Mouse (Mus musculus): Measurements from ENCODE around the gene Galns. TPM values are rescaled to one million over a fixed set of nuclear protein-coding genes. Genes with fewer than 3 reads are reported as not detected.

The Galns gene
- polyA plus RNA-seq, 1 experiment from 2014 or later = 4.5 TPM

GRCm38 (mm10) chr8:122625811-122626210 lies 14.5 kb upstream of the Galns start:
- no peak overlapping the region for H3K9ac ChIP-seq (ENCODE audit: low read length)
- H3K9me3 ChIP-seq (ENCODE audit: control insufficient read depth, low read length) = no peaks in the 10 kb centered on the region
- 82% methylated on average over 9 of the region's 9 CpGs for WGBS
- H3K4me2 ChIP-seq (ENCODE audit: low read depth, low read length, severe bottlenecking) = no peak overlapping the region
- H3K27ac ChIP-seq (ENCODE audit: low read depth, low read length) = no peak overlapping the region
- H3K4me1 ChIP-seq (replicated peaks; ENCODE audit: control insufficient read depth, insufficient read depth, low read length) = peaks cover 4% of the 10 kb centered on the region; the same call in 1 of the 2 replicates
- no peak for ATAC-seq (replicated peaks; ENCODE audit: low FRiP score)
- no peak overlapping the region for H3K4me3 ChIP-seq (ENCODE audit: low read depth, low read length)
- no peak for DNase-seq (ENCODE audit: low spot score)
- no peaks in the 10 kb centered on the region for H3K27me3 ChIP-seq (ENCODE audit: control insufficient read depth, insufficient read depth, low read length)
- H3K36me3 ChIP-seq (ENCODE audit: control insufficient read depth, insufficient read depth, low read length) = no peaks in the 10 kb centered on the region

DNA sequence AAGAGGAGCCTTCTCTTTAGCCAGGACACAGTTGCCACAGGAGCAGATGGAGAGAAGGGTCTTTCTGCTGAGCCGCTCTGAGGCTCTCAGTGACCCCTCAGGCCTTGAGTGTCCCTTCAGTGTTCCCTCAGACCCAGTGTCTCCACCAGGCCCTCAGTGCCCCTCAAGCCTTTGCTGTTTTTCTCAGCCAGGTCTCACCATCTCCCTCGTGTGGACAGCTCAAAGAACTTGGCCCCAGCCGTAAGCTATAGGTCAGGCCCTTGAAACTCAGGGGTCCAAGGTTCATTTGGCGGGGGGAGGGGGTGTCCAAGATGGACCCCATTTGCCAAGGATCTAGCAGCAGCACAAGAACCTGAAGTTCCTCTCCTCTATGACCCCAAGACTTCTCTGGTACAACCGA lies 13.4 kb upstream of the Galns start:
- H3K27me3 ChIP-seq (ENCODE audit: control insufficient read depth, insufficient read depth, low read length) = no peaks in the 10 kb centered on the region
- no peak overlapping the region for H3K4me3 ChIP-seq (ENCODE audit: low read depth, low read length)
- no peak overlapping the region for H3K27ac ChIP-seq (ENCODE audit: low read depth, low read length)
- 75% methylated on average over 5 of the region's 5 CpGs for WGBS
- no peak overlapping the region for H3K4me2 ChIP-seq (ENCODE audit: low read depth, low read length, severe bottlenecking)
- H3K9ac ChIP-seq (ENCODE audit: low read length) = no peak overlapping the region
- H3K9me3 ChIP-seq (ENCODE audit: control insufficient read depth, low read length) = no peaks in the 10 kb centered on the region
- H3K36me3 ChIP-seq (ENCODE audit: control insufficient read depth, insufficient read depth, low read length) = no peaks in the 10 kb centered on the region
- DNase-seq (ENCODE audit: low spot score) = no peak
- ATAC-seq (replicated peaks; ENCODE audit: low FRiP score) = no peak
- no peaks in the 10 kb centered on the region for H3K4me1 ChIP-seq (replicated peaks; ENCODE audit: control insufficient read depth, insufficient read depth, low read length)

GRCm38 (mm10) chr8:122623844-122624642 lies 12.8 kb upstream of the Galns start:
- no peak for ATAC-seq (replicated peaks; ENCODE audit: low FRiP score)
- no peak overlapping the region for H3K27ac ChIP-seq (ENCODE audit: low read depth, low read length)
- H3K4me1 ChIP-seq (replicated peaks; ENCODE audit: control insufficient read depth, insufficient read depth, low read length) = no peaks in the 10 kb centered on the region
- no peaks in the 10 kb centered on the region for H3K27me3 ChIP-seq (ENCODE audit: control insufficient read depth, insufficient read depth, low read length)
- DNase-seq (ENCODE audit: low spot score) = no peak
- H3K4me3 ChIP-seq (ENCODE audit: low read depth, low read length) = no peak overlapping the region
- no peak overlapping the region for H3K9ac ChIP-seq (ENCODE audit: low read length)
- H3K4me2 ChIP-seq (ENCODE audit: low read depth, low read length, severe bottlenecking) = no peak overlapping the region
- no peaks in the 10 kb centered on the region for H3K36me3 ChIP-seq (ENCODE audit: control insufficient read depth, insufficient read depth, low read length)
- H3K9me3 ChIP-seq (ENCODE audit: control insufficient read depth, low read length) = no peaks in the 10 kb centered on the region
- WGBS = 90% methylated on average over 17 of the region's 17 CpGs

GRCm38 (mm10) chr8:122622727-122623126 lies 11.5 kb upstream of the Galns start, which contains the start of gene Pabpn1l:
Gene Pabpn1l, minus strand, starts transcription at chr8:122622739.
- ATAC-seq (replicated peaks; ENCODE audit: low FRiP score) = no peak

GRCm38 (mm10) chr8:122620446-122620845 lies 9.2 kb upstream of the Galns start:
- 42% methylated on average over 5 of the region's 5 CpGs for WGBS
- Histone ChIP-seq H3K9me3 (ENCODE audit: control insufficient read depth, low read length) (no peaks in the 10 kb centered on the region), H3K4me1 (replicated peaks; ENCODE audit: control insufficient read depth, insufficient read depth, low read length) (no peaks in the 10 kb centered on the region), H3K4me3 (ENCODE audit: low read depth, low read length) (no peak overlapping the region), H3K27ac (ENCODE audit: low read depth, low read length) (no peak overlapping the region), H3K36me3 (ENCODE audit: control insufficient read depth, insufficient read depth, low read length) (no peaks in the 10 kb centered on the region), H3K9ac (ENCODE audit: low read length) (no peak overlapping the region), H3K27me3 (ENCODE audit: control insufficient read depth, insufficient read depth, low read length) (no peaks in the 10 kb centered on the region), H3K4me2 (ENCODE audit: low read depth, low read length, severe bottlenecking) (no peak overlapping the region)
- DNase-seq (ENCODE audit: low spot score) (no peak), ATAC-seq (replicated peaks; ENCODE audit: low FRiP score) (no peak)

More at GRCm38 (mm10) chr8:122622727-122623126, 11.5 kb upstream of the Galns start, which contains the start of gene Pabpn1l:
- Histone ChIP-seq H3K4me1 (replicated peaks; ENCODE audit: control insufficient read depth, insufficient read depth, low read length) (no peaks in the 10 kb centered on the region), H3K4me3 (ENCODE audit: low read depth, low read length) (no peak within 1 kb of the TSS), H3K9me3 (ENCODE audit: control insufficient read depth, low read length) (no peaks in the 10 kb centered on the region), H3K9ac (ENCODE audit: low read length) (no peak within 1 kb of the TSS), H3K27ac (ENCODE audit: low read depth, low read length) (no peak within 1 kb of the TSS), H3K27me3 (ENCODE audit: control insufficient read depth, insufficient read depth, low read length) (no peaks in the 10 kb centered on the region), H3K4me2 (ENCODE audit: low read depth, low read length, severe bottlenecking) (no peak within 1 kb of the TSS), H3K36me3 (ENCODE audit: control insufficient read depth, insufficient read depth, low read length) (no peaks in the 10 kb centered on the region)
- 63% methylated on average over 6 of the region's 6 CpGs for whole genome bisulfite sequencing
- DNase-seq (ENCODE audit: low spot score) = no peak

DNA sequence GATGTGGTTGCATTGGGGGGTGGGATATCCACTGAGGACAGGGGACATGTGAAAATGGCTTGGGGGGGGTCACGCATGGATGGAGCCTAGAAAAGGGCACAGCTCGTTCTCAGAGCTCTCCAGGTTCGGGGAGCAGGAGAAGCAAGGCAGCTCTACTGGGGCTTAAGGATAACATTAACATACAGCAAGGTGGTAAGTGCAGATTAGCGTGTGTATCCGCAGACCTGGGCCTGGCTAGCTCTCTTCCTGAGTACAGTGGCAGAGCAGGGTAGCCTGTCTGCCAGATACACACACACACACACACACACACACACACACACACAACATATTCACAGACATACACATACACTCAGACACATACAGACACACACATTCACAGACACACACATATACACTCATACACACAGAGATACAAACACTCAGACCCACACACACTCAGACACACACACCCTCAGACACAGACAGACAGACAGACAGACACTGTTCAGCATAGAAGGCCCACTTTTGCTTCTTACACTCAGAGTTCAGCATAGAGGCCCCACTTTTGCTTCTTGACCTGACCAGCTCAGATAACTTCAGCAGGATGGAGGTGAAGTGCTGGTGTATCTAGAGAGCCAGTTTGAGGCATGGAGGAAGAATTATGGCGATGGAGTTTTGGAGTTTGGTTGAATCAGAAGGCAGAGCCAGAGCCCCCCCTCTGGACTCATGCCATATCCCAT lies 7.6 kb upstream of the Galns start:
- Histone ChIP-seq H3K36me3 (ENCODE audit: control insufficient read depth, insufficient read depth, low read length) (no peaks in the 10 kb centered on the region), H3K9ac (ENCODE audit: low read length) (no peak overlapping the region), H3K9me3 (ENCODE audit: control insufficient read depth, low read length) (no peaks in the 10 kb centered on the region), H3K4me3 (ENCODE audit: low read depth, low read length) (no peak overlapping the region), H3K4me1 (replicated peaks; ENCODE audit: control insufficient read depth, insufficient read depth, low read length) (no peaks in the 10 kb centered on the region), H3K27me3 (ENCODE audit: control insufficient read depth, insufficient read depth, low read length) (no peaks in the 10 kb centered on the region), H3K27ac (ENCODE audit: low read depth, low read length) (no peak overlapping the region), H3K4me2 (ENCODE audit: low read depth, low read length, severe bottlenecking) (no peak overlapping the region)
- 75% methylated on average over 6 of the region's 6 CpGs for WGBS
- ATAC-seq (replicated peaks; ENCODE audit: low FRiP score) = no peak
- DNase-seq (ENCODE audit: low spot score) = no peak

- Histone ChIP-seq H3K4me3 (ENCODE audit: low read depth, low read length) (no peak overlapping the region), H3K9ac (ENCODE audit: low read length) (no peak overlapping the region), H3K4me2 (ENCODE audit: low read depth, low read length, severe bottlenecking) (no peak overlapping the region), H3K27me3 (ENCODE audit: control insufficient read depth, insufficient read depth, low read length) (no peaks in the 10 kb centered on the region), H3K4me1 (replicated peaks; ENCODE audit: control insufficient read depth, insufficient read depth, low read length) (no peaks in the 10 kb centered on the region), H3K27ac (ENCODE audit: low read depth, low read length) (no peak overlapping the region), H3K9me3 (ENCODE audit: control insufficient read depth, low read length) (no peaks in the 10 kb centered on the region), H3K36me3 (ENCODE audit: control insufficient read depth, insufficient read depth, low read length) (no peaks in the 10 kb centered on the region)
- no peak; the same call in 1 of the 2 replicates for ATAC-seq (replicated peaks; ENCODE audit: low FRiP score)
- peak; percentile 88 for DNase-seq (ENCODE audit: low spot score)
- 39% methylated on average over 5 of the region's 7 CpGs for WGBS
Measured at GRCm38 (mm10) chr8:122617947-122618546, 6.8 kb upstream of the Galns start.

DNA sequence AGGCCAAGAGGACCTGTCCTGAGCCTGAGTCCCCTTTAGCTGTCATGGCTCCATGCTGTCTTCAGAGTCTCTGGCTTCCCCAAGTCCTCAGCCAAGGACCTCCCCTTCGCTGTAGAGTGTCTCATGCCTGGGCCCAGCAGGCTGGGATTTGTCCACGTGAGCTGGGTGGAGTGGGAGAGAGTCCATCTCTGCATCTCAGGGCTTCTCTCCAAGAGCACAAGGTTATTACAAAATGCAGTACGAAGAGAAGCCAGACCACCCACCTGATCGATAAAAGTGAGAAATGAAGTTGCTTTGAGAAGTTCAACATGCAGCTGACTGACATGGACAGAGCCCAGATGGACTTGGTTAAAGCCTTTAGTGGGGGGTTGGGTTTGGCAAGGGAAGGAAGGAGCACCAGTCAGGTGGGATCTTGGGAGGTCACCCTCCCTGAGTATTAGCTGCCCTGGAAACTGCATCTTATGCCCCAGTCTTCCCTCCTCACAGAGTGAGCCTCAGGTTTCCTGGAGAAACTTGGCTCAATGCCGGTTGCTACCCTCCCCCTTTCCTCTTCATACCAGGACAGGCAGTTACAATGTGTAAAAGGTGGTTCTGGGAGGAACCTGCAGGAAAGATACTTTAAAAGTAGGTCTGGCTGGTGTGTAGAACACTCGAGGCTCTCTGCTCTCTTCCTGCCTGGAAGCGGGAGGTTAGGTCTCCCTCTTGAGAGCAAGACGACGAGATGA lies 5.1 kb upstream of the Galns start:
- no peak overlapping the region for H3K4me2 ChIP-seq (ENCODE audit: low read depth, low read length, severe bottlenecking)
- H3K4me1 ChIP-seq (replicated peaks; ENCODE audit: control insufficient read depth, insufficient read depth, low read length) = peaks cover 5% of the 10 kb centered on the region; the same call in 1 of the 2 replicates
- H3K9ac ChIP-seq (ENCODE audit: low read length) = no peak overlapping the region
- no peak overlapping the region for H3K4me3 ChIP-seq (ENCODE audit: low read depth, low read length)
- ATAC-seq (replicated peaks; ENCODE audit: low FRiP score) = no peak
- H3K27ac ChIP-seq (ENCODE audit: low read depth, low read length) = no peak overlapping the region
- no peaks in the 10 kb centered on the region for H3K27me3 ChIP-seq (ENCODE audit: control insufficient read depth, insufficient read depth, low read length)
- no peaks in the 10 kb centered on the region for H3K9me3 ChIP-seq (ENCODE audit: control insufficient read depth, low read length)
- WGBS = 79% methylated on average over 9 of the region's 9 CpGs
- no peaks in the 10 kb centered on the region for H3K36me3 ChIP-seq (ENCODE audit: control insufficient read depth, insufficient read depth, low read length)
- DNase-seq (ENCODE audit: low spot score) = no peak

Measured in forebrain, embryonic 11.5 days (tissue).